Mouse (Mus musculus) cortical plate, adult 2 months (tissue): ENCODE measurements around the gene Emilin2.

Experiments
- CTCF ChIP-seq: fragments of 200-500 bp; IDR thresholded peaks from 2 replicates; pipeline ENCODE4 v1.5.1; 2011; ENCODE audit warnings: mild to moderate bottlenecking, control low read depth, low read length; ENCODE audit not compliant: insufficient read depth; ENCODE audit errors: extremely low read depth
- POLR2A ChIP-seq: fragments of 200-500 bp; IDR thresholded peaks from 2 replicates; pipeline ENCODE4 v1.6.1; 2011; ENCODE audit warnings: mild to moderate bottlenecking, low read length, control low read depth; ENCODE audit not compliant: insufficient read depth; ENCODE audit errors: extremely low read depth

DNA sequence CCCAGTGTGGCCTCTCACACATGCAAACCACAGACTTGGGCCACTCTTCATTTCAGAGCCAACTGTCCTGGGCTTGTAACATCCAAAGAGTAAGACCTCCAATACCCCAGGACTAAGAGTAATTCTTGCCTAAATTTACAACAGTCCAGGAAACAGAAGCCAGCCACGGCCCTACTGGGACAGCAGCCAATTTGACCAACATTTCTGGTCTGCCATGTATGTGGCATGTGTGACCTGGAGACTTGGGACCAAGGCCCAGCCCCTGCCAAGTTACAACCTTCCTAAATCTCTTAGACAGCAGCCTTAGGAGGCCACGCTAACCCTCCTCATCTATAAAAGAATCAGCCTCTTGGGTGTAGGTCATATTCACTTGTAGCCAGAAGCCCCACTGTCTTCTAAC lies 58.4 kb downstream of the Emilin2 start:
- TF ChIP-seq CTCF: no peak
- TF ChIP-seq POLR2A: no peak
